Mouse (Mus musculus) lung, embryonic 14.5 days (tissue): ENCODE measurements around the gene Pou2f1. TPM values are rescaled to one million over a fixed set of nuclear protein-coding genes. Genes with fewer than 3 reads are reported as not detected.

Source experiments
- ATAC-seq: fragments of 200-750 bp; cut with Nextera tagmentation; 2 replicates; pipeline ENCODE4 v1.8.0; 2017; ENCODE audit warnings: mild to moderate bottlenecking, moderate TSS enrichment, moderate library complexity; ENCODE audit not compliant: insufficient read depth
- DNase-seq: peaks from one replicate; pipeline ENCODE4 v3.0.0-alpha.2; 2015
- H3K27ac ChIP-seq: fragments of 300-500 bp; sonication (generic); 2 replicates; pipeline ENCODE4 v1.5.1; 2014; ENCODE audit warnings: low read depth, mild to moderate bottlenecking, moderate library complexity
- H3K27me3 ChIP-seq: fragments of 300-500 bp; sonication (generic); 2 replicates; pipeline ENCODE4 v1.6.1; 2014; ENCODE audit warnings: low read length, control low read depth; ENCODE audit not compliant: insufficient read depth
- H3K36me3 ChIP-seq: fragments of 300-500 bp; sonication (generic); 2 replicates; pipeline ENCODE4 v1.6.1; 2014; ENCODE audit warnings: control low read depth; ENCODE audit not compliant: insufficient read depth
- H3K4me1 ChIP-seq: fragments of 300-500 bp; sonication (generic); 2 replicates; pipeline ENCODE4 v1.6.1; 2014; ENCODE audit warnings: antibody characterized with exemption, control low read depth; ENCODE audit not compliant: insufficient read depth
- H3K4me2 ChIP-seq: fragments of 300-500 bp; sonication (generic); 2 replicates; pipeline ENCODE4 v1.6.1; 2014; ENCODE audit warnings: mild to moderate bottlenecking
- H3K4me3 ChIP-seq: fragments of 300-500 bp; sonication (generic); 2 replicates; pipeline ENCODE4 v1.5.1; 2014; ENCODE audit warnings: low read depth, low read length
- H3K9ac ChIP-seq: fragments of 300-500 bp; sonication (generic); 2 replicates; pipeline ENCODE4 v1.6.1; 2014
- H3K9me3 ChIP-seq: fragments of 300-500 bp; sonication (generic); 2 replicates; pipeline ENCODE4 v1.6.1; 2016; ENCODE audit warnings: low read depth, low read length, control low read depth
- CTCF ChIP-seq: IDR thresholded peaks from 2 replicates; pipeline ENCODE4 v1.5.1; 2016; ENCODE audit warnings: antibody characterized with exemption, low read depth
- WGBS: fragments of 180-500 bp; shearing (Covaris S2); extraction: QIAGEN DNeasy Blood & Tissue Kit; methylation state at CpG from one replicate; pipeline ENCODE4 v1.1.7; 2014; 5-methylcytosine and 5-hydroxymethylcytosine counted together
- polyA plus RNA-seq: library from polyadenylated mRNA; unstranded; fragments of >200 nt; fragmentation: Nextera tagmentation; extraction: Ambion mirVana; gene quantifications from 2 replicates; pipeline ENCODE4 v1.2.1, GENCODE M21; 2014

The Pou2f1 gene
- polyA plus RNA-seq, 1 experiment from 2014 or later = 22.5 TPM

DNA sequence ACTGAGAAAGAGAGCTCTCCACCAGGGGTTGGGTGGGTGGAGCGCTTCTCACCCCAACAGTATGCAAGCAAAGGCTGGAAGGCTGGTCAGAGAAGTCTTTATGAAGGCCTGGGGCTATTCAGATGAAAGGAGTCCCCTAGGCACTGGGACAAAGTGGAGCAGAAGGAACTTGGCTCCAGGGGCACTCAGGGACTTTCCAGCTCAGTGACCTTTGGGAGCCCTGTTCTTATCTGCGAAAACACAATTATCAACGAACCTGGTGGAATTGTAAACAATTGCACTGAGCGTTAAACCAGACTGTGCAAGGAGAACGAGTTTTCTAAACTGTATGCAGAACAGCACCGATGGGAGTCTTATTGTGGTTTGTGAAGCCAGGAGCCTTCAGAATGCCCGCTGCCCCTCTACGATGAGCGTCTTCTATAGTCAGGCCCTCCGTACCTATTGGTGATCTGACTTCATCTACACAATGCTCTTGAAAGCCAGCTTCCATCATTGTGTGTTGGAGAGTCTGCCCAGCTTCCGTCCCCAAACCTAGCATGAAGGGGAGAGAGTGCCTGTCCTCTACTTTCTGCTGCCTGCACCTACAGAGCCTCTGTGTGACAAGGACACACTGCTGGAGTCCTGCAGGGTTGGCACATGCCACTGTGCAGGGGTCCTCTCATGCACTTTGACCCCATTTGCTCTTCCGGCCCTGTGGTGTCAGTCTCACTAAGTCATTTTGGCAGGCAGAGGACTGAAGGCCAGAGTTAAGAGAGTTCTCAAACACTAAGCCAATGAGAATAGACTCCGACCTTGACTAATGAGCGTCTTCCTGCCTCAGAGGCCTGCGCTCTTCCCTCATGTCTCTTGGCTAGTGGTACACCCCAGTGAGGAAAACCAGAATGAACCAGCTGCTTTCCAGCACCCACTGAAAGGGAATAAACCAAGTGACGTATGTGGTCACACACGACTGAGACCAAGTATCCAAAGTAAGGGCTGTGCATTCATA is 152.7 kb downstream of the Pou2f1 start:
- no peak for TF ChIP-seq CTCF
- Histone ChIP-seq H3K9ac (no peak overlapping the region), H3K4me3 (no peak overlapping the region), H3K9me3 (no peaks in the 10 kb centered on the region), H3K27me3 (peaks cover 12% of the 10 kb centered on the region), H3K4me1 (peaks cover 10% of the 10 kb centered on the region), H3K4me2 (no peak overlapping the region), H3K36me3 (no peaks in the 10 kb centered on the region), H3K27ac (peak overlapping the region; percentile 16; the same call in 1 of the 2 replicates)
- 54% methylated on average over 17 of the region's 17 CpGs for WGBS
- DNase-seq = peak; percentile 34
- ATAC-seq = no peak

DNA sequence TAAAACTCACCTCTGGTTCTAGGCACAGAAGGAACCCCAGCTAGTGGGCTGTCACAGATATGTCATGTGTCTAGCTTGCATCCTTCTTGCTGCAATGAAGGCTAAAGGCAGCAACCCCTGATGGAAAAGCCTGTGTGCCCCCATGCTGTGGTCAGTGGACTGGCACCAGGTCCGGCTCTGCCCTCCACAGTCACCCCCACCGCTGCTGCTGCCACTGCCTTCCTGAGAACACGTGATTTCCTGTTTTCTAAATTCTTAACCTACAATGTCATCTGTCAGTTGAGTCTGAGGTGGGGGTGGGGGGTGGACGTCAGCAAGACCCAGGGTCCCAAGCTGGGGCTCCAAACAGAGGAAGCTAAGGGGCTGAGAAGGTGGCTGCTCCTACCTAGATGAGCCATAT is 153.6 kb downstream of the Pou2f1 start:
- DNase-seq (no peak), ATAC-seq (no peak)
- no peak overlapping the region for H3K27ac ChIP-seq
- 52% methylated on average over 4 of the region's 4 CpGs for WGBS
- H3K36me3 ChIP-seq = no peaks in the 10 kb centered on the region
- TF ChIP-seq CTCF = no peak
- H3K4me1 ChIP-seq = peaks cover 10% of the 10 kb centered on the region
- no peaks in the 10 kb centered on the region for H3K9me3 ChIP-seq
- H3K4me3 ChIP-seq = no peak overlapping the region
- no peak overlapping the region for H3K9ac ChIP-seq
- H3K27me3 ChIP-seq = peaks cover 20% of the 10 kb centered on the region
- no peak overlapping the region for H3K4me2 ChIP-seq

DNA sequence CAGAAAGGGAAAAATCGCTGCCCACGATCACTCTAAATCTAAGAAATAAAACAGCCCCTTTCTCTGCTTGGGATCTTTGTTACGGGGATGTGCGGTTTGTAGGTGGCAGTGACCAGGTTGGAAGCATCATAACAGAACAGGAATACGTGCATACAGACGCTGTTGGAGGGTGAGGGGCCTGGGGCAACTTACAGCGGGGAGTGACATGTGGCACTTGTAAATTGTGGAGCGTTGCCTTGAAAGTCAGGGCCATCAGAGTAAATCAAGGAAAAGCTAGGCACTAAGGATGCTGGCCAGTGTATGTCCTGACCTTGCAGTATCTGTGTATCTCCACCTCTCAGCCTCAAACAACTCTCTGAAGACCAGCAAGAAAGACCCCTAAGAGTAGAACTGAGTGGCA is 154.1 kb downstream of the Pou2f1 start:
- Histone ChIP-seq H3K27me3 (peaks cover 24% of the 10 kb centered on the region), H3K9ac (no peak overlapping the region), H3K27ac (no peak overlapping the region; the same call in 1 of the 2 replicates), H3K36me3 (no peaks in the 10 kb centered on the region), H3K4me3 (no peak overlapping the region), H3K4me2 (no peak overlapping the region), H3K9me3 (no peaks in the 10 kb centered on the region), H3K4me1 (peaks cover 10% of the 10 kb centered on the region)
- ATAC-seq = no peak
- no peak for TF ChIP-seq CTCF
- 77% methylated on average over 8 of the region's 8 CpGs for WGBS
- DNase-seq = no peak

DNA sequence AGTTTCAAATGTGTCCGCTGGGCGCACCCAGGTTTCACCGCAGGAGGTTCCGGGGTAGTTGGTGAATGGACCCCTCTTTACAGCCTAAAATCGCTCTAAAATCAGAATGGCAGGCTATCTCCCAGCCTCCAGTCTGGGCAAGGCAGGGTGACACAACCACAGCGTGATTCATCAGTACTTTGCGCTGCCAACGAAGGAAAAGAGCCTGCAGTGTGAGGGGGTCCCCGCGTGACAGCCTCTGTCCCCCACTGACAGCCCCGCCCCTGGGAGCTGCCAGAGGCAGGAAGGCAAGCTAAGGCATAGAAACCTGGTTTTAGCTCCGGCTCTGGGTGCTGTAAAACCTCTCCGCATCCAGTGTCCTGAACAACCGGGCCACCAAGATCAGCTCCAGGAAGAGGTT is 157.1 kb downstream of the Pou2f1 start:
- peaks cover 44% of the 10 kb centered on the region for H3K27me3 ChIP-seq
- no peak overlapping the region for H3K27ac ChIP-seq
- DNase-seq = peak; percentile 20
- WGBS = 7% methylated on average over 14 of the region's 14 CpGs
- peaks cover 10% of the 10 kb centered on the region; the same call in 1 of the 2 replicates for H3K4me1 ChIP-seq
- H3K36me3 ChIP-seq = no peaks in the 10 kb centered on the region
- peak overlapping the region; percentile 53 for H3K9ac ChIP-seq
- ATAC-seq = 0 out of 2 replicates have a peak, but pooled peaks have one; percentile 2
- no peaks in the 10 kb centered on the region for H3K9me3 ChIP-seq
- peak overlapping the region; percentile 100 for H3K4me2 ChIP-seq
- peak overlapping the region; percentile 50 for H3K4me3 ChIP-seq
- TF ChIP-seq CTCF = no peak

DNA sequence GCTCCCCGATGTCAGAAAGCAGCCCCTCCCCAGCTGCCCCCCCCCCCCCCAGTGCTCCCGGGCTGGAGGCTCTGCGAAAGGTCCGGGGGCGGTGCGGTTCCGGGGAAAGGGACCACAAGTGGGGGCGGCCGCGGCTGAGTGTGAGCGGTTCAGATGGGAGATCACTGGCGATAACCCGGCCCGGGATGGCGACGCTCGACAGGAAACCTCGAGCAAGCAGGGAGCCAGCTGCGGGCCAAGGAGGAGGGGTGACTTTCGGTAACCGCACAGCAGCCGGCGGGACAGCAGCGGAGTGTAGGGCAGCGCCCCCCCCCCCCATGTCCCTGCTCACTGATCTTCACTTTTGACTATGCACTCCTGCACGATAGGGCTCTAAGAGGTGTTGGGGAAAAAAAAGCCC is 157.5 kb downstream of the Pou2f1 start:
- WGBS = under 1% methylated on average over 25 of the region's 26 CpGs

DNA sequence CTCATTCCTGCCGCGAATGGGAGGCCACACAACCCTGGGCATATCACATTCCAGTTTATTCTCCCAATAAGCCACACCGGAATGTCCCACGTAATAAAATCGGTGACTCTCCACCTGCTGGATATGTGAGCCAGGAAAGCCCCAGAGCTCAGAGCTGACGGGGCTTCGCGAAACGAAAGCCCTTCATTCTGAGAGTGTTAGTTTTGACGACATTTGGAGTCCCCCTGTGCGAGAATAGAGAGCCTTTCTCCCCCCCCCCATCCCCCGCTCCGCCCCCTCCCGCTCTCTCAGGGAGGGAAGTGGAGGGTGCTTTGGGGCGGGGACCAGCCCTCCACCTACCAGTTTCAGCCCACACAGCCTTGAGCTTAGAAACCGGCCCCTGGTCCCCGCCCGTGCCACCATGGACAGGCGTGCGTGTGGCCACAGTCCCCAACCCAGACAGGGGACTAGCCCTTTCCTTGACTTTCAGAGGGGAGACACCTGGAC is 158.0 kb downstream of the Pou2f1 start:
- H3K4me1 ChIP-seq = peaks cover 10% of the 10 kb centered on the region; the same call in 1 of the 2 replicates
- DNase-seq = peak; percentile 46

More for the DNA sequence above, 157.5 kb downstream of the Pou2f1 start:
- H3K9me3 ChIP-seq = no peaks in the 10 kb centered on the region
- H3K4me1 ChIP-seq = peaks cover 10% of the 10 kb centered on the region; the same call in 1 of the 2 replicates
- H3K4me2 ChIP-seq = peak overlapping the region; percentile 100
- H3K9ac ChIP-seq = peak overlapping the region; percentile 53
- DNase-seq = peak; percentile 35
- no peaks in the 10 kb centered on the region for H3K36me3 ChIP-seq
- peak overlapping the region; percentile 50 for H3K4me3 ChIP-seq
- ATAC-seq = peak; percentile 59
- H3K27me3 ChIP-seq = peaks cover 44% of the 10 kb centered on the region
- TF ChIP-seq CTCF = no peak
- H3K27ac ChIP-seq = no peak overlapping the region

DNA sequence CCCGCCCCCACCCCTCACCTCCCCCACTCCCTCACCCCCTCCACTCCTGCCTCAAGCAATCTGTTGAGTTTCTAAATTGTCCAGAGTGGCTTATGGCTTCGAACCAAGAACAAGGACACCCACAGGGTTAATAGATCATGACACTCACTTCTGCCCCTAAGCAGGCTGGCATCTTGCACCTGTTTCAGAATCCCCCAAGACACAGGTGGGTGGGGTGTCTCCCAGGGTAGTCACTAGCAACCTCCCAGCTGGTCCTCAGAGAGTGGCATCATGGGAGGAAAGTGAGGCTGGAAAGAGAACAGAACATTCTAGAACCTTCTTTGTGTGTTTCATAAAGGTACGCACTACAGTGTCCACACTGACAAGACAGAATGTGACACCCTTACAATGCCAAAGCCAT is 158.9 kb downstream of the Pou2f1 start:
- Histone ChIP-seq H3K36me3 (no peaks in the 10 kb centered on the region), H3K27me3 (peaks cover 47% of the 10 kb centered on the region)
- WGBS = 54% methylated on average over 3 of the region's 3 CpGs

More for the DNA sequence above, 158.0 kb downstream of the Pou2f1 start:
- Histone ChIP-seq H3K27me3 (peaks cover 44% of the 10 kb centered on the region), H3K36me3 (no peaks in the 10 kb centered on the region), H3K27ac (no peak overlapping the region), H3K4me2 (peak overlapping the region; percentile 100), H3K9me3 (no peaks in the 10 kb centered on the region), H3K4me3 (peak overlapping the region; percentile 50), H3K9ac (peak overlapping the region; percentile 53)
- no peak for TF ChIP-seq CTCF
- 1% methylated on average over 19 of the region's 20 CpGs for WGBS
- peak; percentile 63 for ATAC-seq

More for the DNA sequence above, 158.9 kb downstream of the Pou2f1 start:
- H3K9ac ChIP-seq = no peak overlapping the region
- H3K4me3 ChIP-seq = no peak overlapping the region
- ATAC-seq (no peak), DNase-seq (no peak)
- H3K4me2 ChIP-seq = no peak overlapping the region
- peaks cover 7% of the 10 kb centered on the region; the same call in 1 of the 2 replicates for H3K4me1 ChIP-seq
- no peaks in the 10 kb centered on the region for H3K9me3 ChIP-seq
- TF ChIP-seq CTCF = no peak
- H3K27ac ChIP-seq = no peak overlapping the region
